Mouse (Mus musculus) limb, embryonic 14.5 days (tissue): ENCODE measurements around the gene 3110009E18Rik. TPM values are rescaled to one million over a fixed set of nuclear protein-coding genes. Genes with fewer than 3 reads are reported as not detected.

Source experiments
- ATAC-seq: fragments of 200-750 bp; cut with Nextera tagmentation; 2 replicates; pipeline ENCODE4 v1.8.0; 2017; ENCODE audit warnings: low read depth, moderate number of reproducible peaks, moderate TSS enrichment; ENCODE audit not compliant: low FRiP score
- DNase-seq: peaks from one replicate; pipeline ENCODE4 v3.0.0-alpha.2; 2015; ENCODE audit warnings: low spot score
- H3K27ac ChIP-seq: fragments of 300-500 bp; sonication (generic); replicated peaks from 2 replicates; pipeline ENCODE4 v1.5.1; 2014; ENCODE audit warnings: low read depth, mild to moderate bottlenecking, low read length, moderate library complexity, mixed read lengths
- H3K27me3 ChIP-seq: fragments of 300-500 bp; sonication (generic); 2 replicates; pipeline ENCODE4 v1.6.1; 2014; ENCODE audit warnings: low read length, mixed read lengths; ENCODE audit not compliant: control insufficient read depth, insufficient read depth
- H3K36me3 ChIP-seq: fragments of 300-500 bp; sonication (generic); 2 replicates; pipeline ENCODE4 v1.6.1; 2014; ENCODE audit warnings: mild to moderate bottlenecking, low read length, moderate library complexity, mixed read lengths; ENCODE audit not compliant: control insufficient read depth, insufficient read depth
- H3K4me1 ChIP-seq: fragments of 300-500 bp; sonication (generic); 2 replicates; pipeline ENCODE4 v1.6.1; 2014; ENCODE audit warnings: antibody characterized with exemption, low read length, mixed read lengths; ENCODE audit not compliant: control insufficient read depth, insufficient read depth
- H3K4me2 ChIP-seq: fragments of 300-500 bp; sonication (generic); replicated peaks from 2 replicates; pipeline ENCODE4 v1.6.1; 2014; ENCODE audit warnings: low read depth, mild to moderate bottlenecking, low read length, moderate library complexity; ENCODE audit not compliant: severe bottlenecking
- H3K4me3 ChIP-seq: fragments of 300-500 bp; sonication (generic); replicated peaks from 2 replicates; pipeline ENCODE4 v1.5.1; 2014; ENCODE audit warnings: low read length
- H3K9ac ChIP-seq: fragments of 300-500 bp; sonication (generic); 2 replicates; pipeline ENCODE4 v1.6.1; 2014; ENCODE audit warnings: mild to moderate bottlenecking, low read depth, low read length, moderate library complexity; ENCODE audit not compliant: severe bottlenecking
- H3K9me3 ChIP-seq: fragments of 300-500 bp; sonication (generic); 2 replicates; pipeline ENCODE4 v1.6.1; 2016; ENCODE audit warnings: low read length; ENCODE audit not compliant: control insufficient read depth
- POLR2A ChIP-seq: fragments of 200-500 bp; IDR thresholded peaks from 2 replicates; pipeline ENCODE4 v1.8.0; 2012; ENCODE audit warnings: inconsistent platforms, mild to moderate bottlenecking, moderate library complexity, borderline replicate concordance; ENCODE audit not compliant: insufficient read depth, insufficient read length; ENCODE audit errors: extremely low read depth
- WGBS: fragments of 180-500 bp; shearing (Covaris S2); extraction: QIAGEN DNeasy Blood & Tissue Kit; methylation state at CpG from one replicate; pipeline ENCODE4 v1.1.7; 2014; 5-methylcytosine and 5-hydroxymethylcytosine counted together
- polyA plus RNA-seq, 2 experiments: library from polyadenylated mRNA; depleted of rRNA in 1 of 2; stranded (reverse) in 1 of 2; unstranded in 1 of 2; fragments of >200 nt; fragmentation: Nextera tagmentation in 1 of 2; extraction: Ambion mirVana in 1 of 2; gene quantifications; 2 replicates each; pipeline versions ENCODE4 v1.2.1 to v1.2.3; 2012 to 2014

Gene 3110009E18Rik
- polyA plus RNA-seq, 2 experiments = 11.4 to 20.9 TPM

DNA sequence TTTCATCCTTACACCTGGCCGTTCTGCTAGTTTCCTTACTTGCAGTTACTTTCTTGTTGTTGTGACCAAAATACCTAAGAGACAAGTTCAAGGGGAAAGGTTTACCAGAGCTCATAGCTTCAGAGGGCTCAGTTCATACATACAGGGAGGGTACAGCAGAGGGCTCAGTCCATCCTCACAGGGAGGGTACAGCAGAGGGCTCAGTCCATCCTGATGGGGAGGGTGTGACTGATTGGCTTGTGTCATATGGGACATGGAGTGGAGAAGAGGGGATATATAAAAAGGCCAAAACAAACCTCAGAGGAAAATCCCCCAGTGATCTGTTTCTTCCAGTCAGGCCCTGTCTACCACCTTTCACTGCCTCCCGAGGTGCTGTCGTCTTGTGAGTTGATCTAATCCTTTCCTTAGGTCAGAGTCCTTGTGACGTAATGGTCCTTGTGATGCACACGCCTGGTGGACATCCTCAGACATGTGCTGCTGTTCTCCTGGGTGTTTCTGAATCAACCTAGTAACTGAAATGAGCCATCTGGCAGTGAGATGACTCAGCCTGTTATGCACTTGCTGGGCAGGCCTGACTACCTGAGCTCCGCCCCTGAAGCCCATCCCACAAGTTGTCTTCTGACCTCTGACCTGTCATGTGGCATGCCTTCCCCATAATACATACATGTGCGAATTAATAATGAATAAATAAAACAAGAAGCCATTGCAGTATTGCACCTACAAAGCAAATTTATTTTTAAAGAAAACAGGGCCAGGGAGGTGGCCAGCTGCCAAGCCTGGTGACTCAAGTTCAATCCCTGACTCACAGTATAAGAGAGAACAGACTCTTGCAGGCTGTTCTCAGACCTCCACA is 15.2 kb downstream of the 3110009E18Rik start:
- H3K9me3 ChIP-seq = no peaks in the 10 kb centered on the region
- H3K9ac ChIP-seq = no peak overlapping the region
- H3K36me3 ChIP-seq = no peaks in the 10 kb centered on the region
- ATAC-seq = no peak
- no peak overlapping the region for H3K27ac ChIP-seq
- H3K4me1 ChIP-seq = no peaks in the 10 kb centered on the region
- H3K27me3 ChIP-seq = no peaks in the 10 kb centered on the region
- DNase-seq = no peak
- no peak overlapping the region for H3K4me2 ChIP-seq
- TF ChIP-seq POLR2A = no peak
- no peak overlapping the region for H3K4me3 ChIP-seq
- 75% methylated on average over 7 of the region's 7 CpGs for WGBS

DNA sequence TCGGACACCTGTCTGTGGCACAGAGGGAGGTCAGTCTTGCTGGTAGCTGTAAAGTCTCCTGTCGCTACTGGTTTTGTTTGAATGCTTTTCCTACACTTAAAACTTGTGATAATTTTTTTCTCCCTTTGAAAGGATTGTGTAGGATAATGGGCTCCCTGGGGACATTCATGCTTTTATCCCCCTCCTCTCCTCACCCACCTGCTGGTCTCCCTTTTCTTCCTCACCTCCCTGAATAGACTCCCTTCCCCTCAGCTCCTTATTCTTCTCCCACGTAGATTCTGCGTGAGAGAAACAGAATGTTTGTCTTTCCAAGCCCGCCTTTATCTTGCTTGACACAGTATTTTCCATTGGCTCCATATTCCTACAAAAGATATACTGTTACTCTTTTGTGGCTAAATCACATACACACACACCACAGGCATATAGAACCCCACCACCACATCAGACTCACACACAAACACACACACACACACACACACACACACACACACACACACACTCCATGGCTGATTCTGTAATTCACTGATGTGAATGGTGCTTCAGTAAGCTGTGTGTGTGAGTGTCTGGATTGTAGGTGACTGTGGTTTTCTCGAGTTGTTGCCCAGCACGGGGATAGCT is 18.0 kb downstream of the 3110009E18Rik start:
- Histone ChIP-seq H3K36me3 (no peaks in the 10 kb centered on the region), H3K9ac (no peak overlapping the region), H3K9me3 (no peaks in the 10 kb centered on the region), H3K27ac (no peak overlapping the region), H3K27me3 (no peaks in the 10 kb centered on the region), H3K4me2 (no peak overlapping the region), H3K4me1 (peaks cover 3% of the 10 kb centered on the region; the same call in 1 of the 2 replicates), H3K4me3 (no peak overlapping the region)
- WGBS = 46% methylated on average over 7 of the region's 7 CpGs
- TF ChIP-seq POLR2A = no peak
- no peak for DNase-seq
- ATAC-seq = no peak

DNA sequence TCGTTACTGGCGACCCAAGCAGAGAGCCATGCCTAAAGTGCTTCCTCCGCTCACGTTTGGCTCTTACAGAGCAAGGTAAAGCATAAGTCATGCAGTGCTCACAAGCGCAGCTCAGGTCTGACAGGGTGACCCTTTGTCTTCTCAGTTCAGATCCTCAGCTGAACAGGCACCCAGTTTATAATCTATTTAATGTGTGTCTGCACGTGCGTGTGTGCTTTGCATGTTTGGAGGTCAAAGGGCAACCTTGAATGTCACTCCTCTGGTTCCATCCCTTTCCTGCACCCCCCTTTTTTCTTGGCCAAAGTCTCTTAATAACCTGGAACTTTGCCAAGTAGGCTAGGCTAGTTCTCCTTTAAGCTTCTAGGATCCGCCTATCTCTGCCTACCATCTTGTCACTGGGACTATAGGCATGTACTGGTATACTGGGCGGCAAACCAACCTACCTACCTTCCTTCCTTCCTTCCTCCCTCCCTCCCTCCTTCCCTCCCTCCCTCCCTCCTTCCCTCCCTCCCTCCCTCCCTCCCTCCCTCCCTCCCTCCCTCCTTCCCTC is 19.2 kb downstream of the 3110009E18Rik start:
- Histone ChIP-seq H3K27me3 (no peaks in the 10 kb centered on the region), H3K4me1 (peaks cover 3% of the 10 kb centered on the region; the same call in 1 of the 2 replicates), H3K27ac (no peak overlapping the region), H3K4me2 (no peak overlapping the region), H3K4me3 (no peak overlapping the region), H3K9me3 (no peaks in the 10 kb centered on the region), H3K9ac (no peak overlapping the region), H3K36me3 (no peaks in the 10 kb centered on the region)
- DNase-seq (no peak), ATAC-seq (no peak)
- 87% methylated on average over 9 of the region's 9 CpGs for WGBS
- TF ChIP-seq POLR2A = no peak

DNA sequence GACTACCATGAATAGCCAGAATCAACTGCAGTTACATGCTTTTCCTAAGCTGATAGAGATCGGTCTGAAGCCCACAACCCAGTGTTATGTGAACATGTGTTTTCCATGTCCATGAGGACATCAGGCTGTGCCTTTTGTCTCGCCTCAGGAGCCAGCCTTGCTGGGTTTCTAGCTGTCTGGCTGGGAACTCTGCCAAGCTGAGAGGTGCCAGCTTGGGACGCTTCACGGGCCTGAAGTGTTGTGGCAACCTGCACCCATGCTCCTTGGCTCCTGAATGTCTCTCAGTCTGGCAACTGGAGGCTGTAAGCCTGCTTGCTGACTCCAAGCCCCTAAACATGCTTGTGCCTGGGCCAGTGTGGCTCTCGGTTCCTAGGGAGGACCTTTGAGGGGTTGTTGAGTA is 21.6 kb downstream of the 3110009E18Rik start:
- Histone ChIP-seq H3K27ac (no peak overlapping the region), H3K4me3 (no peak overlapping the region), H3K36me3 (no peaks in the 10 kb centered on the region), H3K27me3 (no peaks in the 10 kb centered on the region), H3K4me1 (peaks cover 3% of the 10 kb centered on the region; the same call in 1 of the 2 replicates), H3K9me3 (no peaks in the 10 kb centered on the region), H3K9ac (no peak overlapping the region), H3K4me2 (no peak overlapping the region)
- no peak for DNase-seq
- no peak for TF ChIP-seq POLR2A
- WGBS = 44% methylated on average over 5 of the region's 5 CpGs
- ATAC-seq = no peak

DNA sequence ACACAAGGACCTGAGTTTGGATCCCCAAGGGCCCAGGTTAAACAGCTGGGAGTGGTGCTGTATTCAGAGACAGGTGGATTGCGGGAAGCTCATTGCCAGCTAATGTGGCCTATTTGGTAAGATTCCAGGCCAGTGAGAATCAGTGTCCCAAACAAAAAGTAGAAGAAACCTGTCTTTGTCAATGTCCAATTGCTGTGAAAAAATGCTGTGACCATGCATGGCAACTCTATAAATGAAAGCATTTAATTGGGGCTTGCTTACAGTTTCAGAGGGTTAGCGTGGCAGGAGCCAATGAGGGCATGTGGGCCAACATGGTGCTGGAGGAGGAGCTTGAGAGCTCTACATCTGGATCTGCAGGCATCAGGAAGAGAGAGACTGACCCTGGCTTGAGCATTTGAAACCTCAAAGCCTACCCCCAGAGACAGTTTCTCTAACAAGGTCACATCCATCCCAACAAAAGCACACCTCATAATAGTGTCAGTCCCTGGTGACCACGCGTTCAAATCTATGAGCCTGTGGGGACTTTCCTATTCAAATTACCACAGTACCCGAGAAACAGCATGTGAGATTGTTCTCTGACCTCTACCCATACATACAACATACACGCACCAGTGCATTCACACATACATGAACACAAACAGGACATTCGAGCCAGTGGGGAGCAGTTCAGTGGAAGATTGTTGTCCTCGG is 24.7 kb downstream of the 3110009E18Rik start:
- no peaks in the 10 kb centered on the region for H3K27me3 ChIP-seq
- WGBS = 85% methylated on average over 8 of the region's 8 CpGs

More for the DNA sequence above, 24.7 kb downstream of the 3110009E18Rik start:
- no peak for TF ChIP-seq POLR2A
- no peak overlapping the region for H3K4me3 ChIP-seq
- ATAC-seq = no peak
- no peak overlapping the region for H3K27ac ChIP-seq
- no peaks in the 10 kb centered on the region for H3K36me3 ChIP-seq
- no peaks in the 10 kb centered on the region for H3K9me3 ChIP-seq
- no peak overlapping the region for H3K4me2 ChIP-seq
- H3K9ac ChIP-seq = no peak overlapping the region
- H3K4me1 ChIP-seq = peaks cover 3% of the 10 kb centered on the region; the same call in 1 of the 2 replicates
- DNase-seq = no peak
